Mouse (Mus musculus): Measurements from ENCODE around the gene Rassf2. TPM values are rescaled to one million over a fixed set of nuclear protein-coding genes. Genes with fewer than 3 reads are reported as not detected.
A peak's percentile ranks its signal among the peaks of the same experiment; 100 is the strongest.

Gene Rassf2
- polyA plus RNA-seq (2015; fragmentation: Nextera tagmentation; extraction: Ambion mirVana) = 16.2 and 18.4 TPM in 2 replicates

DNA sequence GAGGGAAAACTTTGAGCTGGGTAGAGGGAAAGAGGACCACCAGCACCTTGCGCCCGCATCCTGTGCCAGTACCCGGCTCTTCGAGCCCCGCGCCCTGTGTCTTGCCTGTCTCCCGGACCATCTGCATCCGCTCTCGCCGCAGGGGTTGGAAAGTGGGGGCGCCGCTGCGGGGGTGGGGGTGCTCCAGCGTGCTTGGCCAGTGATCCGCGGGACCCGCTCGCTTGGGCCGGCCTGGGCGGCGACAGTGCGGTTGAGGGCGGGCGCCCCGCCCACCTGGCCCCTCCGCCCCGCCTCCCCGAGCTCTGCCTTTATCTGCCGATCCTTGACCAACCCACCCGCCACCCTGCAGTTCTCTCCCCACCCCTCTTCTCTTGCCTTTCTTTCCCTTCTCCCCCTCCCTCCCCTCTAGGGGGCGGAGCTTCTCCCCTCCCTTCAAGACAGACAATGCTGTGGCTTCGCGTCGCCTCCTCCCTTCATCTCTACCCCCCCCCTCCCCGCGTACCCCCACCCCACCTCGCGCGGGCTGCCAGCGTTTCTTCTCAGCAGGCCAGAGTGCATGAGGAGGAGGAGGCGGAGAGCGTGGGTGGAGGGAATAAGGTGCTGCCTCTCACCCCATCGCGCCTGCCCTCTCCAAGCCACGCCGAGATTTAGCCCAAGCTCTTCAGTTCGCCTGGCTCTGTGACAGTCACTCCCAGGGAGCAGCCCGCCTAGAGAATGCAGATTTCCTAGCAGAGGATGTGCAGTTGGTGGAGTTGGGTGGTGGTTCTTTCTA lies at the start of gene Rassf2:
Gene Rassf2 (minus strand): TSS at position 613 of the 772 bp plus-strand sequence.
- Histone ChIP-seq H3K4me3 (peak within 1 kb of the TSS; percentile 58), H3K9ac (peak within 1 kb of the TSS; percentile 47), H3K4me2 (peak within 1 kb of the TSS; percentile 90), H3K4me1 (peaks cover 38% of the 10 kb centered on the region), H3K9me3 (no peaks in the 10 kb centered on the region), H3K36me3 (no peaks in the 10 kb centered on the region), H3K27me3 (peaks cover 32% of the 10 kb centered on the region), H3K27ac (peak within 1 kb of the TSS; percentile 81)
- WGBS = 0% methylated on average over 25 of the region's 48 CpGs
- ATAC-seq (ENCODE audit: insufficient number of reproducible peaks, low FRiP score, low TSS enrichment, low read depth) = peak; percentile 80

GRCm38 (mm10) chr2:132079139-132079538 lies 49.1 kb upstream of the Rassf2 start:
- Histone ChIP-seq H3K27ac (no peak overlapping the region), H3K9me3 (no peaks in the 10 kb centered on the region), H3K27me3 (no peaks in the 10 kb centered on the region), H3K4me1 (peaks cover 9% of the 10 kb centered on the region), H3K4me2 (no peak overlapping the region), H3K9ac (no peak overlapping the region), H3K4me3 (no peak overlapping the region), H3K36me3 (peaks cover 29% of the 10 kb centered on the region)
- WGBS = 50% methylated on average over 5 of the region's 5 CpGs
- ATAC-seq (ENCODE audit: insufficient number of reproducible peaks, low FRiP score, low TSS enrichment, low read depth) = no peak

GRCm38 (mm10) chr2:132073052-132073451 lies 43.0 kb upstream of the Rassf2 start:
- H3K4me2 ChIP-seq = no peak overlapping the region
- no peaks in the 10 kb centered on the region for H3K27me3 ChIP-seq
- H3K4me3 ChIP-seq = no peak overlapping the region
- 90% methylated on average over 3 of the region's 3 CpGs for WGBS
- H3K9ac ChIP-seq = no peak overlapping the region
- no peaks in the 10 kb centered on the region for H3K4me1 ChIP-seq
- H3K36me3 ChIP-seq = peaks cover 48% of the 10 kb centered on the region
- no peaks in the 10 kb centered on the region for H3K9me3 ChIP-seq
- no peak overlapping the region for H3K27ac ChIP-seq
- ATAC-seq (ENCODE audit: insufficient number of reproducible peaks, low FRiP score, low TSS enrichment, low read depth) = no peak

GRCm38 (mm10) chr2:132069985-132070735 lies 40.1 kb upstream of the Rassf2 start:
- ATAC-seq (ENCODE audit: insufficient number of reproducible peaks, low FRiP score, low TSS enrichment, low read depth) = no peak
- Histone ChIP-seq H3K4me1 (no peaks in the 10 kb centered on the region), H3K27me3 (no peaks in the 10 kb centered on the region), H3K27ac (no peak overlapping the region), H3K9ac (no peak overlapping the region), H3K9me3 (no peaks in the 10 kb centered on the region), H3K4me3 (no peak overlapping the region), H3K36me3 (peaks cover 38% of the 10 kb centered on the region), H3K4me2 (no peak overlapping the region)
- WGBS = 70% methylated on average over 10 of the region's 10 CpGs

DNA sequence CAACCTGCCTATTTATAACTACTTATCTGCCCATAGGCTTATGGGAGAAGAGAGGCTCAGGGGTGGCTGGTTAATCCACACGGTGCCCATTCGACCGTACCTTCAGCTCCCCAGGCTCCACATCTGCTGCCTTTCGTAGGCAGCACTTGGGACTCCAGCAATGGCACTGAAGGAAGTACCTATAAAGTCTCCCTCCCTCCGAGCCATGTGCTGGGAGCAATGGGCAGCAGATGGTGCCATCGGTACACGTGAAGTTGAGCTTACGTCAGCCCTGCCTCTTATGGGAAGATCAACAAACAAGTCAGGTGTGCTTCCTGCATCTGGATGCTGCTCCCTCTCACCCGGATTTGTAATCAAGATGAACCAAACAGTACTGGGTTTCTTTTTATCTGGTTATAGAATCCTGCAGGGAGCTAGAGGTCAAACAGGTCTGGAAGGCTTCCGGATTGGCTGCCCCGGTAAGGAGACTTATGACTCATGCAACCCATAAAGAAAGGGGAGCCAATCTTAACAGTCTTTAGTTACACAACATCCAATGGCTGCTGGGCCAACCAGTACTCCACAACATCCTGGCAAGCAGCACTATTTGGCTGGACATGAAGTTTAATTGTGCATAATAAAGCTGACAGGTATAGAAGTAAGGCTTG lies 34.2 kb upstream of the Rassf2 start:
- H3K27ac ChIP-seq = no peak overlapping the region
- no peak overlapping the region for H3K9ac ChIP-seq
- no peak overlapping the region for H3K4me2 ChIP-seq
- no peaks in the 10 kb centered on the region for H3K4me1 ChIP-seq
- no peak for ATAC-seq (ENCODE audit: insufficient number of reproducible peaks, low FRiP score, low TSS enrichment, low read depth)
- H3K27me3 ChIP-seq = no peaks in the 10 kb centered on the region
- 57% methylated on average over 11 of the region's 11 CpGs for WGBS
- no peak overlapping the region for H3K4me3 ChIP-seq
- no peaks in the 10 kb centered on the region for H3K9me3 ChIP-seq
- H3K36me3 ChIP-seq = peaks cover 47% of the 10 kb centered on the region

GRCm38 (mm10) chr2:132063776-132064175 lies 33.7 kb upstream of the Rassf2 start:
- 82% methylated on average over 3 of the region's 3 CpGs for WGBS
- Histone ChIP-seq H3K4me1 (no peaks in the 10 kb centered on the region), H3K4me3 (no peak overlapping the region), H3K27me3 (no peaks in the 10 kb centered on the region), H3K9ac (no peak overlapping the region), H3K9me3 (no peaks in the 10 kb centered on the region), H3K27ac (no peak overlapping the region), H3K36me3 (peaks cover 52% of the 10 kb centered on the region), H3K4me2 (no peak overlapping the region)
- no peak for ATAC-seq (ENCODE audit: insufficient number of reproducible peaks, low FRiP score, low TSS enrichment, low read depth)

DNA sequence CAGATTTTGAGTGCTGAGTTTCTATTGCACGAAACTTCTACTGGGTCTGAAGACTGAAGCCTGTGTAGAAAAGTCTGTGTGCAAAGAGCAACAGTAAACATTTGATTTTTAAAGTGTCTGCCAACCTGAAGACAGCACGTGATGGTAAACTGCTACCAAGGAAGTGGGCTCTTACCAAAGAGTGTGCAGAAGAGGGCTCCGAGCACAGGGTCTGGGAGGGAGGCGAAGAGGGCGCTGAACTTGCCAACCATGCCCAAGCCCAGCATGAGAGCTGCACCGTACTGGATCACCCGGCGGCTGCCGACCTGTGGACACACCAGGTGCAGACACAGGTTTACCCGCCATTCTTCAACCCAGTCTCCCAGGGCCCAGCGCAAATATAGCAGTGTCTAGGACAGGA lies 31.8 kb upstream of the Rassf2 start:
- Histone ChIP-seq H3K4me2 (no peak overlapping the region), H3K36me3 (peaks cover 66% of the 10 kb centered on the region), H3K27ac (no peak overlapping the region), H3K9me3 (no peaks in the 10 kb centered on the region), H3K4me1 (no peaks in the 10 kb centered on the region), H3K27me3 (no peaks in the 10 kb centered on the region), H3K4me3 (no peak overlapping the region), H3K9ac (no peak overlapping the region)
- 93% methylated on average over 11 of the region's 11 CpGs for WGBS
- ATAC-seq (ENCODE audit: insufficient number of reproducible peaks, low FRiP score, low TSS enrichment, low read depth) = no peak

DNA sequence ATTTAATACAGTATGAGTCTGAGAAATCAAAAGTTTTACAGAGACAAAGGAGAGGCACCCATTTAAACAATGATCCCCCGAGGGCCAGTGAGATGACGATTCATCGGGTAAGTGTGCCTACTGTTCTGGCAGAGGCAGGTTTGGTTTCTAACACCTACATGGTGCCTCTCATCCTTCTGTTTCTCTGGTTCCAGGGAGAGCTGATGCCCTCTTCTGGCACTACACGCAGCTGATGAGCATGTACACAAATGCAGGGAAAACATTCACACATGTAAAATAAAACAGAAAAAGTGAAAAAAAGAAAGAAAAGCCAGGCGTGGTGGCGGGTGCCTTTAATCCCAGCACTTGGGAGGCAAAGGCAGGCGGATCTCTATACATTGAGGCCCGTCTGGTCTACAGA lies 29.9 kb upstream of the Rassf2 start:
- Histone ChIP-seq H3K4me2 (no peak overlapping the region), H3K9ac (no peak overlapping the region), H3K4me1 (no peaks in the 10 kb centered on the region), H3K9me3 (no peaks in the 10 kb centered on the region), H3K4me3 (no peak overlapping the region), H3K27me3 (no peaks in the 10 kb centered on the region), H3K27ac (no peak overlapping the region), H3K36me3 (peaks cover 72% of the 10 kb centered on the region)
- ATAC-seq (ENCODE audit: insufficient number of reproducible peaks, low FRiP score, low TSS enrichment, low read depth) = no peak
- 85% methylated on average over 8 of the region's 8 CpGs for WGBS

DNA sequence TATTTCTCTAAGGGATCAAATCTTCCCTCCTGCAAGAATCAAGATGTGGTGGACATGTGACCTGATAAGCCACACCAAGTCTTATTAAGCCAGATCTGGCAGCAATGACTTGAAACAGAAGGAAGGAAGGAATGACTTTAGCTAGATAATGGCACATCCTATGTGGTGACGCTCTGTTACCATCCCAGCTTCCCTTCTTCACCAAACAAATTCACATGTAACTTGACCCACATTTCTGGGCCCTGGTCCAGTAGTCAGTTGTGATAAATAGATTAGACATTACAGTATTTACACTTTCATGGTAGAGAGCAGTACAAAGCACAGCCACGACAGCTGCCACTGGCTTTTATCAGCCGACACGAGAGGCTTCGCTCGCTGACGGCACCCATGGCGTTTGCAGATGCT lies 25.3 kb upstream of the Rassf2 start:
- Histone ChIP-seq H3K9ac (no peak overlapping the region), H3K4me1 (no peaks in the 10 kb centered on the region; the same call in 1 of the 2 replicates), H3K36me3 (peaks cover 55% of the 10 kb centered on the region), H3K27me3 (no peaks in the 10 kb centered on the region), H3K9me3 (no peaks in the 10 kb centered on the region), H3K4me3 (no peak overlapping the region), H3K4me2 (no peak overlapping the region), H3K27ac (no peak overlapping the region)
- WGBS = 77% methylated on average over 8 of the region's 8 CpGs
- ATAC-seq (ENCODE audit: insufficient number of reproducible peaks, low FRiP score, low TSS enrichment, low read depth) = no peak

DNA sequence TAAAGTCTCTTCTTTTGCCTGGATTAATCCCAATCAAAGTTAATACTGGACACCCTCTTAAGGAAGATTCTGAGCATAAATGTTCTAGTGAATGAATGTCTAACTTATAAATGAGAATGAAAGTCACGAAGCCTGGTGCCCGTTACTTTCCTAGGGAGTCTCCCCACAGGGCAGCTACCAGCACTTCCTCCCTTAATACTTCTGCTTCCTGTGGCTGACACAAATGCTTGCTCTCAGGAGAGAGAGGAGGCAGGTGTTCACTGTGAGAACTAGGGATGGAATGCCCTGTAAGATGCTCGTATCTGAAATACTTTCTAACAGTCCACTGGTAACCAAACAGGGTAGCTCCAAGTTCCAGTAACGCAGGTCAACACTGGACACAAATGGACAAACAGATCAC lies 23.8 kb upstream of the Rassf2 start:
- H3K9ac ChIP-seq = no peak overlapping the region
- 81% methylated on average over 4 of the region's 4 CpGs for WGBS
- no peak overlapping the region for H3K4me3 ChIP-seq
- no peaks in the 10 kb centered on the region for H3K9me3 ChIP-seq
- H3K36me3 ChIP-seq = peaks cover 46% of the 10 kb centered on the region
- H3K27ac ChIP-seq = no peak overlapping the region
- H3K4me2 ChIP-seq = no peak overlapping the region
- H3K27me3 ChIP-seq = no peaks in the 10 kb centered on the region
- no peak for ATAC-seq (ENCODE audit: insufficient number of reproducible peaks, low FRiP score, low TSS enrichment, low read depth)
- H3K4me1 ChIP-seq = no peaks in the 10 kb centered on the region; the same call in 1 of the 2 replicates

DNA sequence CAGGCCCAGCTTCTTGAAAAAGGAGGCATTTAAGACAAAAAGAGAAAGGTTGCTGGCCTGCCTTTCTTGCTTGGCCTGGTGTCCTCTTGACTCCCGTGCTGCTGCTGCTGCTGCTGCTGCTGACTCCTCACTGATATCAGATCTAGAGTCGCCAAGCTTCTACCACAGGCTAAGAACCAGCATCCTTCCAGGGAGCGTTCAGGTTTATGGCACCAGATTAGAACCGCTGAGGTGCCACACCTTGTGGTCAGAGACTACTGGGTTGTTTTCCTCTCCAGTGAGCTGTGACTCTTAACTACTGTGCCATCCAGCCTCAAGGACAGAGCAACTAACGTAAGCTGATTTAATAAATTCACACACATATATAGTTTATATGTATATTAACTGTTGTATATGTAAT lies 21.7 kb upstream of the Rassf2 start:
- Histone ChIP-seq H3K36me3 (peaks cover 27% of the 10 kb centered on the region), H3K4me2 (no peak overlapping the region), H3K9ac (no peak overlapping the region), H3K27ac (no peak overlapping the region), H3K4me3 (no peak overlapping the region), H3K27me3 (no peaks in the 10 kb centered on the region), H3K9me3 (no peaks in the 10 kb centered on the region), H3K4me1 (no peaks in the 10 kb centered on the region; the same call in 1 of the 2 replicates)
- 58% methylated on average over 5 of the region's 5 CpGs for WGBS
- no peak for ATAC-seq (ENCODE audit: insufficient number of reproducible peaks, low FRiP score, low TSS enrichment, low read depth)

- WGBS = 25% methylated on average over 3 of the region's 3 CpGs
- no peaks in the 10 kb centered on the region for H3K9me3 ChIP-seq
- no peak overlapping the region for H3K4me3 ChIP-seq
- no peak overlapping the region for H3K27ac ChIP-seq
- H3K27me3 ChIP-seq = no peaks in the 10 kb centered on the region
- ATAC-seq (ENCODE audit: insufficient number of reproducible peaks, low FRiP score, low TSS enrichment, low read depth) = no peak
- H3K4me2 ChIP-seq = no peak overlapping the region
- no peak overlapping the region for H3K9ac ChIP-seq
- H3K4me1 ChIP-seq = no peaks in the 10 kb centered on the region; the same call in 1 of the 2 replicates
- peaks cover 8% of the 10 kb centered on the region; the same call in 1 of the 2 replicates for H3K36me3 ChIP-seq
These were observed 19.9 kb upstream of the Rassf2 start for GRCm38 (mm10) chr2:132049921-132050320.
